Comparison of ENCODE assay signal across 25 mouse cellular contexts in the genomic region with DNA sequence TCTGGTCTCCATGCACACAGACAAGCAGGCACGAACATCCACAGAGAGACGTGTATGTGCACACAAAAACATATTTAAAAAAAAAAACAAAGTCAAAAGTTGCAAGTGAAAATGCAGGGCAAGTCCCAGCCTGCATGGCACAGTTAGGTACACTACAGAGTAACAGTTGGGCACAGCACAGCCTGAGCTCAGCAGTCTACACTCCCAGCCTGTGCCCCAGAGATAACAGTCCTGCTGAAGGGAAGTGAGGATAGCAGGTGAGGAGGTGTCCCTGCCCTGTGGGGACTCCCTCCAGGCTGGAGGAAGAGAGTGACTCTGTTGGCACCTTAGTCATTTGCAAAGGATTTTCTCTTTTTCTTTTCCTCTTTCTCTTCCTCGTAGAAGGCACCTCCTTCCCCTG.
A peak's percentile ranks its signal among the peaks of the same experiment; 100 is the strongest.
DNase-seq lines count a peak whose midpoint lies in the region; ATAC-seq and TF ChIP-seq lines count a peak whose summit lies in the region.
"Had no signal": no experiment of that assay in that cellular context is flagged by ENCODE, and none has a peak within 500 bp of the region (broad histone marks: within the 10 kb centered on the region; RNA-seq: fewer than 3 reads in every experiment).

No protein-coding gene starts in this region.

- no peak for DNase-seq in embryonic facial prominence, embryonic 10.5 days (ENCODE audit: low spot score)
- no peak for DNase-seq in liver, postnatal 0 days
- no peak for DNase-seq in adrenal gland, adult 2 months
- no peak for DNase-seq in gastrocnemius, postnatal 36 days
- DNase-seq: adrenal gland, adult 8-10 months; adrenal gland, postnatal 25 days; B cell, adult 2 months; cerebellum, adult 11-12 months; cerebellum, adult 8-10 months; cerebellum, postnatal 10 days; cerebellum, postnatal 36 days; embryo, embryonic 11 days; forebrain, postnatal 0 days; gastrocnemius, postnatal 25 days; heart, adult 2 months had no signal

- no peak for ATAC-seq in embryonic facial prominence, embryonic 15.5 days (ENCODE audit: insufficient number of reproducible peaks, low FRiP score, low TSS enrichment, low read depth)
- ATAC-seq in liver, embryonic 12.5 days: peak; percentile 67; the same call in 1 of the 2 replicates
- no peak for ATAC-seq in liver, postnatal 0 days
- ATAC-seq in liver, embryonic 15.5 days (ENCODE audit: insufficient read depth): peak; percentile 54; the same call in 1 of the 2 replicates
- ATAC-seq: forebrain, embryonic 14.5 days; forebrain, postnatal 0 days; Patski had no signal

- TF ChIP-seq EP300 in liver, postnatal 0 days (IDR thresholded peaks at IDR 0.05; ENCODE audit: low read depth): no peak

- no peak for TF ChIP-seq POLR2A in myocyte (IDR thresholded peaks at IDR 0.05; ENCODE audit: insufficient read length, low read depth)

- 36% methylated on average over 3 of the region's 3 CpGs for WGBS in embryonic facial prominence, embryonic 15.5 days
- 64% methylated on average over 3 of the region's 3 CpGs for WGBS in embryonic facial prominence, embryonic 10.5 days
- 39% methylated on average over 3 of the region's 3 CpGs for WGBS in liver, embryonic 12.5 days (ENCODE audit: insufficient replicate concordance)
- 65% methylated on average over 3 of the region's 3 CpGs for WGBS in liver, postnatal 0 days (ENCODE audit: insufficient replicate concordance)
- WGBS in liver, embryonic 15.5 days (ENCODE audit: insufficient replicate concordance): 29% methylated on average over 3 of the region's 3 CpGs

- no peaks in the 10 kb centered on the region for H3K9me3 ChIP-seq in embryonic facial prominence, embryonic 15.5 days (replicated peaks)
- no peaks in the 10 kb centered on the region for H3K9me3 ChIP-seq in embryonic facial prominence, embryonic 10.5 days
- no peaks in the 10 kb centered on the region for H3K9me3 ChIP-seq in liver, embryonic 12.5 days (replicated peaks)
- H3K9me3 ChIP-seq in liver, postnatal 0 days (ENCODE audit: low read length): no peaks in the 10 kb centered on the region
- H3K9me3 ChIP-seq in liver, embryonic 15.5 days (replicated peaks): no peaks in the 10 kb centered on the region
- H3K9me3 ChIP-seq: hindbrain, embryonic 12.5 days; hindbrain, embryonic 15.5 days had no signal

- H3K27ac ChIP-seq in embryonic facial prominence, embryonic 15.5 days (replicated peaks): 0 out of 2 replicates have a peak overlapping the region, but pooled peaks have one; percentile 17
- no peak overlapping the region for H3K27ac ChIP-seq in embryonic facial prominence, embryonic 10.5 days (replicated peaks)
- H3K27ac ChIP-seq in liver, embryonic 12.5 days: no peak overlapping the region
- no peak overlapping the region for H3K27ac ChIP-seq in liver, postnatal 0 days (ENCODE audit: low read depth)
- H3K27ac ChIP-seq in liver, embryonic 15.5 days (replicated peaks): no peak overlapping the region
- H3K27ac ChIP-seq: heart, adult 2 months; hindbrain, embryonic 12.5 days; hindbrain, embryonic 15.5 days had no signal

- no peaks in the 10 kb centered on the region for H3K27me3 ChIP-seq in embryonic facial prominence, embryonic 15.5 days
- peaks cover 12% of the 10 kb centered on the region; the same call in 1 of the 2 replicates for H3K27me3 ChIP-seq in embryonic facial prominence, embryonic 10.5 days (replicated peaks; ENCODE audit: low read depth, poor library complexity, severe bottlenecking)
- peaks cover 13% of the 10 kb centered on the region; the same call in 1 of the 2 replicates for H3K27me3 ChIP-seq in liver, embryonic 12.5 days (replicated peaks)
- 0 out of 2 replicates have a peak, but pooled peaks cover 2% of the 10 kb centered on the region for H3K27me3 ChIP-seq in liver, postnatal 0 days (ENCODE audit: insufficient read depth, low read length)
- H3K27me3 ChIP-seq in liver, embryonic 15.5 days: no peaks in the 10 kb centered on the region
- no peaks in the 10 kb centered on the region for H3K27me3 ChIP-seq in myocyte (ENCODE audit: control insufficient read depth, insufficient read depth, insufficient read length)
- H3K27me3 ChIP-seq: Patski had no signal

- TF ChIP-seq CTCF in liver, postnatal 0 days (IDR thresholded peaks at IDR 0.05; ENCODE audit: low read depth): no peak

- no peak overlapping the region for H3K4me3 ChIP-seq in embryonic facial prominence, embryonic 15.5 days (replicated peaks)
- no peak overlapping the region for H3K4me3 ChIP-seq in embryonic facial prominence, embryonic 10.5 days
- no peak overlapping the region for H3K4me3 ChIP-seq in liver, embryonic 12.5 days
- H3K4me3 ChIP-seq in liver, postnatal 0 days (ENCODE audit: low read depth, low read length): no peak overlapping the region
- no peak overlapping the region for H3K4me3 ChIP-seq in liver, embryonic 15.5 days (replicated peaks)
- no peak overlapping the region for H3K4me3 ChIP-seq in myocyte
- H3K4me3 ChIP-seq: heart, adult 2 months; hindbrain, embryonic 12.5 days; hindbrain, embryonic 15.5 days had no signal

- no peaks in the 10 kb centered on the region for H3K79me2 ChIP-seq in myocyte (ENCODE audit: control insufficient read depth, insufficient read depth)

- no peak overlapping the region for H3K4me2 ChIP-seq in embryonic facial prominence, embryonic 15.5 days (replicated peaks)
- no peak overlapping the region for H3K4me2 ChIP-seq in liver, embryonic 12.5 days
- no peak overlapping the region for H3K4me2 ChIP-seq in liver, postnatal 0 days (ENCODE audit: low read depth, low read length)
- H3K4me2 ChIP-seq in liver, embryonic 15.5 days: no peak overlapping the region
- H3K4me2 ChIP-seq in myocyte (ENCODE audit: low read depth): peak overlapping the region; percentile 30
- H3K4me2 ChIP-seq: heart, embryonic 11.5 days; hindbrain, embryonic 12.5 days; hindbrain, embryonic 15.5 days had no signal

- no peaks in the 10 kb centered on the region for H3K36me3 ChIP-seq in embryonic facial prominence, embryonic 15.5 days
- no peaks in the 10 kb centered on the region for H3K36me3 ChIP-seq in embryonic facial prominence, embryonic 10.5 days (replicated peaks)
- H3K36me3 ChIP-seq in liver, embryonic 12.5 days: no peaks in the 10 kb centered on the region
- H3K36me3 ChIP-seq in liver, postnatal 0 days (replicated peaks; ENCODE audit: insufficient read depth, low read length): no peaks in the 10 kb centered on the region
- H3K36me3 ChIP-seq in liver, embryonic 15.5 days (replicated peaks): no peaks in the 10 kb centered on the region
- H3K36me3 ChIP-seq in myocyte (ENCODE audit: control insufficient read depth, insufficient read depth): no peaks in the 10 kb centered on the region
- H3K36me3 ChIP-seq: G1E; hindbrain, embryonic 12.5 days; hindbrain, embryonic 15.5 days had no signal

- no peak overlapping the region for H3ac ChIP-seq in myocyte (ENCODE audit: control insufficient read depth, insufficient read length)

- peaks cover 10% of the 10 kb centered on the region for H3K4me1 ChIP-seq in embryonic facial prominence, embryonic 15.5 days
- H3K4me1 ChIP-seq in embryonic facial prominence, embryonic 10.5 days: peaks cover 26% of the 10 kb centered on the region
- 0 out of 2 replicates have a peak, but pooled peaks cover 7% of the 10 kb centered on the region for H3K4me1 ChIP-seq in liver, embryonic 12.5 days
- no peaks in the 10 kb centered on the region for H3K4me1 ChIP-seq in liver, postnatal 0 days (ENCODE audit: insufficient read depth)
- no peaks in the 10 kb centered on the region for H3K4me1 ChIP-seq in liver, embryonic 15.5 days (replicated peaks)
- H3K4me1 ChIP-seq: hindbrain, embryonic 12.5 days; hindbrain, embryonic 15.5 days had no signal

- intact Hi-C loops in gastrocnemius, postnatal 36 days (cut with DNase I): no loop called here

- no peak overlapping the region for H3K9ac ChIP-seq in embryonic facial prominence, embryonic 15.5 days
- H3K9ac ChIP-seq in liver, embryonic 12.5 days: no peak overlapping the region
- no peak overlapping the region for H3K9ac ChIP-seq in liver, postnatal 0 days (replicated peaks)
- no peak overlapping the region for H3K9ac ChIP-seq in liver, embryonic 15.5 days
- H3K9ac ChIP-seq: forebrain, postnatal 0 days; hindbrain, embryonic 12.5 days; hindbrain, embryonic 15.5 days had no signal

TF ChIP-seq in myocyte, 11 proteins besides CTCF, POLR2A, EP300 and RAD21:
- TF ChIP-seq SRF (IDR thresholded peaks at IDR 0.05; ENCODE audit: control insufficient read depth, insufficient read length, low read depth): no peak
- TF ChIP-seq MYOG (IDR thresholded peaks at IDR 0.05; ENCODE audit: control insufficient read depth in 1 of 3, insufficient read depth in 1 of 3, insufficient read length in 2 of 3, low read depth in 2 of 3): no peak
- TF ChIP-seq USF1 (IDR thresholded peaks at IDR 0.05; ENCODE audit: low read depth): no peak
- TF ChIP-seq E2F4 (IDR thresholded peaks at IDR 0.05; ENCODE audit: insufficient read depth): no peak

Comparison
In these comparisons a context has a peak if more than half of its experiments do, and no peak if none do; other contexts are left out.
1. ATAC-seq: peak in liver, embryonic 12.5 days (single experiment) and liver, embryonic 15.5 days (single experiment); none in embryonic facial prominence, embryonic 15.5 days (single experiment) and liver, postnatal 0 days (single experiment).